Mouse (Mus musculus): Measurements from ENCODE around the gene Plekhb2.

DNA sequence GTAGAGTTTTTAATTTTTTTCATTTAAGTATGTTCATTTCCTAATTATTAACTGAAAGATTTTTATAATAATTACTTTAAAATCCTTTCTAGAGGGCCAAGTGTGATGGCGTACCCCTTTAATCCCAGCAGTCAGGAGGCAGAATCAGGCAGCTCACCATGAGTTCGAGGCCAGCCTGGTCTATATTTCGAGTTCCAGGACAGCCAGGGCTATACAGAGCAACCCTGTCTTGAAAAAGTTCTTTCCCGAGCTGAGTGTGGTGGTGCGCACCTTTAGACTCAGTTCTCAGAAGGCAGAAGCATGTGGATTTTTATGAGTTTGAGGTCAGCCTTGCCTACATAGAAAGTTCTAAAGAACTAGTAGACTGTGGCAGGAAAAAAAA is 17.8 kb downstream of the Plekhb2 start:
- TF ChIP-seq CTCF (IDR thresholded peaks at IDR 0.05; ENCODE audit: low read depth) (no peak), EP300 (IDR thresholded peaks at IDR 0.05; ENCODE audit: low read depth) (no peak)

All from liver, postnatal 0 days (tissue).